Mouse (Mus musculus) hindbrain, embryonic 16.5 days (tissue): ENCODE measurements around the gene Kiss1. TPM values are rescaled to one million over a fixed set of nuclear protein-coding genes. Genes with fewer than 3 reads are reported as not detected.

Experiments
- ATAC-seq: fragments of 200-750 bp; cut with Nextera tagmentation; 2 replicates; pipeline ENCODE4 v1.8.0; 2017; ENCODE audit warnings: moderate TSS enrichment, moderate library complexity
- H3K27ac ChIP-seq: fragments of 300-500 bp; sonication (generic); 2 replicates; pipeline ENCODE4 v1.5.1; 2014; ENCODE audit warnings: low read depth, mild to moderate bottlenecking, control low read depth, low read length, moderate library complexity
- H3K27me3 ChIP-seq: fragments of 300-500 bp; sonication (generic); replicated peaks from 2 replicates; pipeline ENCODE4 v1.6.1; 2014; ENCODE audit warnings: low read length; ENCODE audit not compliant: control insufficient read depth, insufficient read depth
- H3K36me3 ChIP-seq: fragments of 300-500 bp; sonication (generic); 2 replicates; pipeline ENCODE4 v1.6.1; 2014; ENCODE audit warnings: mild to moderate bottlenecking, low read length, moderate library complexity, mixed read lengths; ENCODE audit not compliant: control insufficient read depth, insufficient read depth
- H3K4me1 ChIP-seq: fragments of 300-500 bp; sonication (generic); 2 replicates; pipeline ENCODE4 v1.6.1; 2014; ENCODE audit warnings: low read depth, low read length; ENCODE audit not compliant: control insufficient read depth, insufficient read depth
- H3K4me2 ChIP-seq: fragments of 300-500 bp; sonication (generic); 2 replicates; pipeline ENCODE4 v1.6.1; 2014; ENCODE audit warnings: mild to moderate bottlenecking, low read length, control low read depth, moderate library complexity
- H3K4me3 ChIP-seq: fragments of 300-500 bp; sonication (generic); 2 replicates; pipeline ENCODE4 v1.5.1; 2014; ENCODE audit warnings: mild to moderate bottlenecking, low read length, control low read depth, moderate library complexity
- H3K9ac ChIP-seq: fragments of 300-500 bp; sonication (generic); 2 replicates; pipeline ENCODE4 v1.6.1; 2014; ENCODE audit warnings: low read depth, mild to moderate bottlenecking, control low read depth, low read length, moderate library complexity
- H3K9me3 ChIP-seq: fragments of 300-500 bp; sonication (generic); 2 replicates; pipeline ENCODE4 v1.6.1; 2014; ENCODE audit warnings: mild to moderate bottlenecking, low read length, moderate library complexity; ENCODE audit not compliant: control insufficient read depth
- WGBS: fragments of 180-500 bp; shearing (Covaris S2); extraction: QIAGEN DNeasy Blood & Tissue Kit; methylation state at CpG from one replicate; pipeline ENCODE4 v1.1.7; 2014; 5-methylcytosine and 5-hydroxymethylcytosine counted together
- polyA plus RNA-seq: library from polyadenylated mRNA; unstranded; fragments of >200 nt; fragmentation: Nextera tagmentation; extraction: Ambion mirVana; gene quantifications from 2 replicates; pipeline ENCODE4 v1.2.1, GENCODE M21; 2015

Gene Kiss1
- polyA plus RNA-seq, 1 experiment from 2014 or later = not detected

DNA sequence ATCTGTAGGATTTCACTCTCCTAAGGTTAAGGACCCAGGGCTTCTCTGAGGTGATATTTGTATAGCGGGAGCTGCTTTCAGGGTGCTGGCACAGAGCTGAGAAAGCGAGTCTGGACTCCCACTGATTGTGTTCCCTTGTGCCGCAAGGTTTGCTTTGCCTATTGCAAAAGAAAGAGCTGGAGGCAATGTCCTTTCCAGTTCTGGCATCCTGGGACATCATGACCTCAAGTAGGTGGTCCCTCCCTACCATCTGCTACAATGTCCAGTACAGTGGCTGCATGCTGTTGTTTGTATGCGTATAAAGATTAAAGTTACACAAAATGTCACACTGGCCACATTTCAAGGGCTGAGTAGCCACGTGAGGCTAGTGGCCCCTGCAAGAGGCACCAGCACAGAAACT lies 40.4 kb downstream of the Kiss1 start:
- ATAC-seq = no peak
- Histone ChIP-seq H3K4me1 (peaks cover 8% of the 10 kb centered on the region; the same call in 1 of the 2 replicates), H3K4me3 (no peak overlapping the region), H3K36me3 (no peaks in the 10 kb centered on the region), H3K9ac (no peak overlapping the region), H3K27ac (no peak overlapping the region), H3K27me3 (no peaks in the 10 kb centered on the region), H3K4me2 (no peak overlapping the region), H3K9me3 (no peaks in the 10 kb centered on the region)
- WGBS = 91% methylated on average over 5 of the region's 5 CpGs

DNA sequence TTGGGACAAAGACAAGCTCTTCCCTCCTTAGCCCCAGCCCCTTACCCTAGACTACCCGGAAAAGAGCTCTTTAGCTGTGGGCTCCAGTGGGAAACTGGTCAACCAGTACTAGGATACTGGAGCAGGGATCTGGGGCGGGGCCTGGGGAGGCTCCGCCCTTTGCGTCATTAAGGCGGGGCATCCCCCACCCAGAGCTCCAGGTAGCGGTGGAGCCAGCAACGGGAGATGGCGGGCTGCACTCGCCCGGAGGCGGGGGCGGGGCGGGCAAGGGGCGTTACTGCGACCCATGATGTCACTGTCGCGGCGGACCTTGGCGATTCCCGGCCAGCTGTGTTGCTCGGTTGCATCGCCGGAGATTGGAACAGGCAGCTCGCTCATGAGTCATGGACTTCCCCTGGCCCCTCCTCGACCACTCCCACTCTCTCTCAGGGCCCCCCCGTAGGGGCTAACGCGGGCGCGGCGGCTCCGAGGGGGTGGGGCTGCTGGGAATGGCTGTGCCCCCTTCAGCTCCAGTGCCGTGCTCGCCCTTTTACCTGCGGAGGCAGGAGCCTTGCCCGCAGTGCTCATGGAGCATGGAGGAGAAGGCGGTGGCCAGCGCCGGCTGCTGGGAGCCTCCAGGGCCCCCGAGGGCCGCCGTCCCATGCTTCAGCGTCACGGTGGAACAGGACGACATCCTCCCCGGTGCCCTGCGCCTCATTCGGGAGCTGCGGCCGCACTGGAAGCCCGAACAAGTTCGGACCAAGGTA lies 41.8 kb downstream of the Kiss1 start, which contains the start of gene Etnk2:
TSS of gene Etnk2 (plus strand) at position 297 of the 746 bp plus-strand sequence.
- WGBS = under 1% methylated on average over 50 of the region's 52 CpGs
- Histone ChIP-seq H3K4me3 (peak within 1 kb of the TSS; percentile 74), H3K4me1 (peaks cover 13% of the 10 kb centered on the region), H3K36me3 (no peaks in the 10 kb centered on the region), H3K27ac (peak within 1 kb of the TSS; percentile 67), H3K27me3 (no peaks in the 10 kb centered on the region), H3K9me3 (no peaks in the 10 kb centered on the region), H3K9ac (peak within 1 kb of the TSS; percentile 82), H3K4me2 (peak within 1 kb of the TSS; percentile 93)
- peak; percentile 87 for ATAC-seq

DNA sequence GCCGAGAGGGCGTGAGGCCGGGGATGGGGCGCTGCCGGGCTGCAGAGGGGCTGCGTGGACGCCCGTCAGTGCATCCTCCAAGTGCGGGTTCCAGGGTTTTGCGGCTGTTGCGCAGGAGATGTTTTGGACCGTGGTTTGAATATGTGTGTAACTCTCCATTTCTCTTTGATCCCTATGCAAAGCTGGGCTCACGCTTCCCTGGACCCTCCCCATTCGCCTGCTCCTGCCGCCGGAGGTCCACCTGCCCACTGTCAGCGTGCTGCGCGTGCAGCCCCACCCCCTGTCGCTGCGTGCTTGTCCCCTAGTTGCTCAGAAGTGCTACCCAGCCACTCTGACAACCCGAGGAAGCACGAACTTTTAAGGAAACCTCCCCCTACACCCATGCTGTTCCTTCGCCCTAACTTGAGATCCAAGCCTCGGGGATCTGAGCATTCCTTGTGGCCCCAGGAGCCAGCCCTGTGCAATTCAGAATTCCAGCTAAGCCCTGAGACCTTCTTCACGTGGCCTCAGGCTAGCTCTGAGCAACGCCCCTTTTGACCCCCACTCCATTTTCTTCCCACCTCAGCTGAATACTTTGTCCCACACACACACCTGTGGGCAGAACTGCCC lies 42.5 kb downstream of the Kiss1 start:
- Histone ChIP-seq H3K27me3 (no peaks in the 10 kb centered on the region), H3K4me3 (peak overlapping the region; percentile 74), H3K36me3 (no peaks in the 10 kb centered on the region), H3K27ac (peak overlapping the region; percentile 67), H3K4me1 (peaks cover 13% of the 10 kb centered on the region), H3K9ac (peak overlapping the region; percentile 82), H3K9me3 (no peaks in the 10 kb centered on the region), H3K4me2 (peak overlapping the region; percentile 93)
- ATAC-seq = peak; percentile 16; the same call in 1 of the 2 replicates
- WGBS = 2% methylated on average over 26 of the region's 27 CpGs

DNA sequence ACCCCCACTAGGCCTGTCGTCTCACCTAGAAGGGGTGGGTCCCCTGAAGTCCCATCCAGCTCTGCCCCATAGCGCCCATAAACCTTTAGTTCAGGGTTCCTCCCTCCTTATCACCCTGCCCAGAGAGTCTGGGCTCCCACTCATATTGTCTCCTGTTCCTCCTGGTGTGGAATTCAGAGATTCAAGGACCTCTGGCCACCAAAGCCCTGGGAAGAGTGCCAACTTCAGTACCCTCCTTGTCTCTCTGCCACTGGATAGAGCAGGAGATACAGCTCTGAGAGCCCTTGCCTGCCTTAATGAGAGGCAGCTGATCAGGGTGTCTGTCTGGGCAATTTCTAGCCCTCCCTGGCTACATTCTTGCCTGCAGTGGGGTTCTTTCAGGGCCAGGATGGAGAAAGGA lies 43.2 kb downstream of the Kiss1 start:
- ATAC-seq = no peak
- H3K4me2 ChIP-seq = peak overlapping the region; percentile 93; the same call in 1 of the 2 replicates
- peaks cover 13% of the 10 kb centered on the region for H3K4me1 ChIP-seq
- H3K9ac ChIP-seq = no peak overlapping the region
- 32% methylated on average over 2 of the region's 2 CpGs for WGBS
- no peaks in the 10 kb centered on the region for H3K36me3 ChIP-seq
- no peaks in the 10 kb centered on the region for H3K9me3 ChIP-seq
- H3K27ac ChIP-seq = no peak overlapping the region
- H3K4me3 ChIP-seq = no peak overlapping the region
- no peaks in the 10 kb centered on the region for H3K27me3 ChIP-seq

DNA sequence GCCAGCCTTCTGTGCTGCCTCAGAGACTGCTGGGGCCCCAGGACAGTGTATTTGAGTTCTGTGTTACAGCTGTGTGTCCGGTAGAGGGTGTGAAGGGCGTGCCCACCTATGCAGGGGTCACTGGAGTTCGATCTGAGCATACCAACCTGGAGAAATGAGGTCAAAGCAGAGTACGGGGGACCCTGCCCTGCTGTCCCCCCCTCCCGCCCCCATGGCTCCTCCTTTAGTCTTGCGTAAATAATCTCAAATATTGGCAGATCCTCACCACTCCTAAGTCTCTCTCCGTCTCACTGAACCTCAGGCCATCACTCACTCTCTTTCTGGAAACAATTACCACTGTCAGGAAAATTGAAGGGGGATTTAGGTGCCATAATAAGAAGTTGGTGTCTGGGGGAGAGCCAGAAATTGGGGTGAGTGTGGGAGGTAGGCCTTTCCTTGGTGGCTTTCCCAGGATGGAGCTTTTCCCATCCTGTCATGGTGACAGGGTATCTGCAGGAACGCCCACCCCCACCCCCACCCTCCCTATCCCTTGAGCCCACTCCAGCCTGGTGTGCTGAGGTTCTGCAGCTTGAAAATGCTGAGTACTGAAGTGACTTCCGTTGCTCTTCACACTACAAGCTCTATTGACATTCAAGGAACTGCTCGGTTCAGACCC lies 45.4 kb downstream of the Kiss1 start:
- Histone ChIP-seq H3K9me3 (no peaks in the 10 kb centered on the region), H3K27me3 (no peaks in the 10 kb centered on the region), H3K36me3 (no peaks in the 10 kb centered on the region), H3K27ac (no peak overlapping the region), H3K9ac (no peak overlapping the region), H3K4me3 (no peak overlapping the region), H3K4me2 (no peak overlapping the region), H3K4me1 (peaks cover 13% of the 10 kb centered on the region)
- 45% methylated on average over 9 of the region's 10 CpGs for WGBS
- no peak for ATAC-seq

DNA sequence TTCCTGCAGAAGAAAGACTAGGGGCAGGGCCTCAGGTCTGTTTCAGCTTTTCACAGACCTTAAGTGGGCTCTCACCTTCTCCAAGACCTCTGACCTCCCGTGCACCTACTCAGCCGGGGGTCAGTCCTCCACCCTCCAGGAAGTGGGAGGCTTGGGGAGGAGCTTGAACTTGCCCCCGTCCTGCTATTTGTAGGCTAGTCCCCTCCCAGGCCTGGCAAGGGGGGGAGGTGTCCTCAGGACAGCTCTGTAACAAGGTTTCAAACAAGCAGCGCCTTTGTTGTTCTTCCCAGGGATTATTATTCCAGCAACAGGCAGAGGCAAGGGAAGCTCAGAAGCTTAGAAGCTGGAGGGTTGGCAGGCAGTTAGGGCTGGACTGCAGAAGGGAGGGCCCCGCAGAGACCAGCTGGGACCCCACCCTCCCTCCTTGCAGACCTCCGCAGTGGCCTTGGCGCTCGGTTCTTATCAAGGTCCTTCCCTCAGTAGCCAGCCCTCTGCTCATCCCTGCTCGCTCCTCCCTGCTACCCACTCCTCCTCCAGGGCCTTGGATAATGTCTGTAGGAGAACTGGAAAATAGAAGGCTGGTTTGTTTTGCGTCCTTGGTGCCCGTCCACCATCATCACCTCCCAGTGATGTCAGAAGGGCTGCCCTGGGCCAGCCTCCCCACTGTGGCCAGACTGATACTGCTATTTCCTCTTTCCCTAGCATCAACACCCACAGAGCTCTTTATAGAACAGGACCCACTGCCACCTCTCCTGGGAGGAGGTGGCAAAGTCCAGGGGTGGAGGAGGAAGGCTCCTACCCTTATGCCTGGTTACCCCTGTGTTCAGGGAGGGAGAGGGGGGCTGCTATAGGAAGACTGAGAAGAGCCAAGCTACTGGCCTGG lies 46.2 kb downstream of the Kiss1 start:
- Histone ChIP-seq H3K27me3 (no peaks in the 10 kb centered on the region), H3K36me3 (no peaks in the 10 kb centered on the region), H3K4me3 (no peak overlapping the region), H3K27ac (no peak overlapping the region; the same call in 1 of the 2 replicates), H3K4me1 (peaks cover 13% of the 10 kb centered on the region), H3K4me2 (no peak overlapping the region), H3K9me3 (no peaks in the 10 kb centered on the region), H3K9ac (no peak overlapping the region)
- 19% methylated on average over 11 of the region's 11 CpGs for WGBS
- ATAC-seq = no peak

DNA sequence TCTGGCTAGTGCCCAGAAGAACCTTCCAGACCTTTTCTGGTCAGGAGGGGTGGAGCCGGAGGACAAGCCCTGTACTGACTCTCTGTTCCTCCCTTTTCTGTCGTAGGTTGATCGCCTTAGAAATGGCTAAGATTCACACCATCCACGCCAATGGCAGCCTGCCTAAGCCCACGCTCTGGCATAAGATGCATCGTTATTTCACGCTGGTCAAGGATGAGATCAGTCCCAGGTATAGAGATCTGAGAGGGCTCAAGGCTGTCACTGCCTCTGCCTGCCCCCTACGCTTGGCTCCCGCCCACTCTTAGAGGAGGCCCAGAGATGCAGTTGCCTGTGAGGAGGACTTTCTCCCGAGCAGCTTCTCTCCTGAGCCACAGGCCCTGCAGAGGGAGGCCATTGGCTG lies 47.0 kb downstream of the Kiss1 start:
- Histone ChIP-seq H3K9me3 (no peaks in the 10 kb centered on the region), H3K27me3 (no peaks in the 10 kb centered on the region), H3K4me2 (no peak overlapping the region), H3K27ac (no peak overlapping the region), H3K4me3 (no peak overlapping the region), H3K9ac (no peak overlapping the region), H3K36me3 (no peaks in the 10 kb centered on the region), H3K4me1 (peaks cover 12% of the 10 kb centered on the region)
- 60% methylated on average over 10 of the region's 10 CpGs for WGBS
- no peak for ATAC-seq

DNA sequence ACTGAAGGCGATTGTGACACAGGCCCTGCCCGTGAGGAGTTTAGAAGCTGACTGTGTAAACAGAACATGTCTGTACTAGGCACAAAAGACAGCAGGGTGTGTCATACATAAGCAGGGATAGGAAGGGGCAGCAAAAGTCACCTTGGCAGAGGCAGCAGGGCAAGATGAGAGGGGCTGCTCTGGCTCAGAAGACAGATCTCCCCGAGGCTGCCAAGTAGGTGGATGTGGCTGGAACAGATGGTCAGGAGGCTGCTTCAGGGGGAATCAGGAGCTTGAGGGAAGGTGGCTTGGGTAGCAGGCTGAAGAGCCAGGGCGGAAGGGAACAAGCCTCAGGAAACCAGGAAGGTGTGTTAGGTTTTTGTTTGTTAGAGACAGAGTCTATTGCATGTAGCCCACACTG lies 48.7 kb downstream of the Kiss1 start:
- Histone ChIP-seq H3K36me3 (0 out of 2 replicates have a peak, but pooled peaks cover 2% of the 10 kb centered on the region), H3K4me2 (no peak overlapping the region), H3K9me3 (no peaks in the 10 kb centered on the region), H3K4me1 (peaks cover 5% of the 10 kb centered on the region), H3K9ac (no peak overlapping the region), H3K27ac (no peak overlapping the region), H3K27me3 (no peaks in the 10 kb centered on the region), H3K4me3 (no peak overlapping the region)
- 73% methylated on average over 4 of the region's 4 CpGs for WGBS
- no peak for ATAC-seq
